Mouse (Mus musculus) neural tube, embryonic 12.5 days (tissue): ENCODE results near the gene Urm1. TPM values are rescaled to one million over a fixed set of nuclear protein-coding genes. Genes with fewer than 3 reads are reported as not detected.
"Not testable (repeated sequence)": the region's sequence is repeated elsewhere in the genome, so short reads cannot be mapped to it uniquely, and the experiment has no call there.

ENCODE experiments used
- ATAC-seq: fragments of 200-750 bp; cut with Nextera tagmentation; 2 replicates; pipeline ENCODE4 v1.8.0; 2017; ENCODE audit warnings: low read depth, mild to moderate bottlenecking, moderate TSS enrichment, moderate library complexity; ENCODE audit not compliant: low FRiP score
- H3K27ac ChIP-seq: fragments of 300-500 bp; sonication (generic); 2 replicates; pipeline ENCODE4 v1.5.1; 2016
- H3K27me3 ChIP-seq: fragments of 300-500 bp; sonication (generic); replicated peaks from 2 replicates; pipeline ENCODE4 v1.6.1; 2016; ENCODE audit warnings: mild to moderate bottlenecking
- H3K36me3 ChIP-seq: fragments of 300-500 bp; sonication (generic); 2 replicates; pipeline ENCODE4 v1.6.1; 2016; ENCODE audit warnings: mild to moderate bottlenecking
- H3K4me1 ChIP-seq: fragments of 300-500 bp; sonication (generic); 2 replicates; pipeline ENCODE4 v1.6.1; 2016
- H3K4me2 ChIP-seq: fragments of 300-500 bp; sonication (generic); replicated peaks from 2 replicates; pipeline ENCODE4 v1.6.1; 2016; ENCODE audit warnings: mild to moderate bottlenecking
- H3K4me3 ChIP-seq: fragments of 300-500 bp; sonication (generic); 2 replicates; pipeline ENCODE4 v1.5.1; 2016
- H3K9ac ChIP-seq: fragments of 300-500 bp; sonication (generic); 2 replicates; pipeline ENCODE4 v1.6.1; 2016; ENCODE audit warnings: mild to moderate bottlenecking
- H3K9me3 ChIP-seq: fragments of 300-500 bp; sonication (generic); 2 replicates; pipeline ENCODE4 v1.6.1; 2016; ENCODE audit warnings: mild to moderate bottlenecking
- WGBS: fragments of 180-500 bp; shearing (Covaris S2); methylation state at CpG from one replicate; pipeline ENCODE4 v1.1.7; 2016; 5-methylcytosine and 5-hydroxymethylcytosine counted together
- microRNA-seq: library from miRNA; unstranded; fragments of <30 nt; microRNA quantifications from one replicate; pipeline ENCODE4, GENCODE M21; 2017
- polyA plus RNA-seq: library from polyadenylated mRNA; unstranded; fragments of >200 nt; fragmentation: Nextera tagmentation; extraction: Ambion mirVana; gene quantifications from 2 replicates; pipeline ENCODE4 v1.2.1, GENCODE M21; 2016

Urm1 gene
- polyA plus RNA-seq, 1 experiment from 2014 or later = 19.2 TPM

GRCm38 (mm10) chr2:29878061-29878460, 58.2 kb downstream of the Urm1 start:
- no peak overlapping the region for H3K4me3 ChIP-seq
- peaks cover 33% of the 10 kb centered on the region for H3K36me3 ChIP-seq
- no peaks in the 10 kb centered on the region for H3K9me3 ChIP-seq
- no peak overlapping the region for H3K4me2 ChIP-seq
- no peak overlapping the region for H3K9ac ChIP-seq
- ATAC-seq = peak; percentile 44; the same call in 1 of the 2 replicates
- peaks cover 7% of the 10 kb centered on the region; the same call in 1 of the 2 replicates for H3K4me1 ChIP-seq
- WGBS = 49% methylated on average over 4 of the region's 4 CpGs
- no peak overlapping the region for H3K27ac ChIP-seq
- H3K27me3 ChIP-seq = no peaks in the 10 kb centered on the region

- Histone ChIP-seq H3K4me3 (no peak overlapping the region), H3K4me1 (peaks cover 7% of the 10 kb centered on the region; the same call in 1 of the 2 replicates), H3K27me3 (no peaks in the 10 kb centered on the region), H3K9ac (no peak overlapping the region), H3K27ac (no peak overlapping the region), H3K4me2 (no peak overlapping the region), H3K9me3 (no peaks in the 10 kb centered on the region), H3K36me3 (peaks cover 29% of the 10 kb centered on the region)
- 71% methylated on average over 8 of the region's 8 CpGs for WGBS
- no peak for ATAC-seq
Measured at GRCm38 (mm10) chr2:29879191-29879590, 59.3 kb downstream of the Urm1 start.

- no peak for ATAC-seq
- peaks cover 7% of the 10 kb centered on the region; the same call in 1 of the 2 replicates for H3K4me1 ChIP-seq
- peaks cover 26% of the 10 kb centered on the region for H3K36me3 ChIP-seq
- no peaks in the 10 kb centered on the region for H3K9me3 ChIP-seq
- no peak overlapping the region for H3K4me3 ChIP-seq
- H3K27ac ChIP-seq = no peak overlapping the region
- no peak overlapping the region for H3K4me2 ChIP-seq
- H3K9ac ChIP-seq = no peak overlapping the region
- 75% methylated on average over 17 of the region's 17 CpGs for WGBS
- H3K27me3 ChIP-seq = no peaks in the 10 kb centered on the region
Measured at GRCm38 (mm10) chr2:29879964-29880830, 60.3 kb downstream of the Urm1 start.

GRCm38 (mm10) chr2:29886659-29887292, 66.9 kb downstream of the Urm1 start:
- H3K4me2 ChIP-seq, H3K27me3 ChIP-seq, H3K36me3 ChIP-seq, H3K4me3 ChIP-seq, ATAC-seq, H3K27ac ChIP-seq, H3K9ac ChIP-seq, H3K9me3 ChIP-seq: not testable (repeated sequence)
- WGBS = 90% methylated on average over 9 of the region's 9 CpGs
- peaks cover 17% of the 10 kb centered on the region for H3K4me1 ChIP-seq

- H3K36me3 ChIP-seq = peaks cover 27% of the 10 kb centered on the region
- H3K9ac ChIP-seq = peak within 1 kb of the TSS; percentile 96
- peak within 1 kb of the TSS; percentile 99 for H3K4me3 ChIP-seq
- no peaks in the 10 kb centered on the region for H3K9me3 ChIP-seq
- H3K4me2 ChIP-seq = peak within 1 kb of the TSS; percentile 92
- WGBS = 1% methylated on average over 69 of the region's 70 CpGs
- no peaks in the 10 kb centered on the region for H3K27me3 ChIP-seq
- peak; percentile 90 for ATAC-seq
- H3K27ac ChIP-seq = peak within 1 kb of the TSS; percentile 72
- peaks cover 17% of the 10 kb centered on the region for H3K4me1 ChIP-seq
Measured at GRCm38 (mm10) chr2:29889066-29889944, 69.4 kb downstream of the Urm1 start, which contains the start of gene Odf2. TSS of gene Odf2 (plus strand) at chr2:29889221.

- peaks cover 17% of the 10 kb centered on the region for H3K4me1 ChIP-seq
- H3K27me3 ChIP-seq = no peaks in the 10 kb centered on the region
- H3K9ac ChIP-seq = peak overlapping the region; percentile 96
- peaks cover 35% of the 10 kb centered on the region for H3K36me3 ChIP-seq
- H3K27ac ChIP-seq = peak overlapping the region; percentile 72
- peak overlapping the region; percentile 92 for H3K4me2 ChIP-seq
- H3K4me3 ChIP-seq = peak overlapping the region; percentile 99
- peak; percentile 92 for ATAC-seq
- 1% methylated on average over 60 of the region's 61 CpGs for WGBS
- H3K9me3 ChIP-seq = no peaks in the 10 kb centered on the region
Measured at GRCm38 (mm10) chr2:29889991-29890833, 70.3 kb downstream of the Urm1 start.

GRCm38 (mm10) chr2:29891773-29892172, 71.9 kb downstream of the Urm1 start:
- no peak overlapping the region for H3K9ac ChIP-seq
- WGBS = 97% methylated on average over 6 of the region's 6 CpGs
- peaks cover 17% of the 10 kb centered on the region for H3K4me1 ChIP-seq
- no peak overlapping the region for H3K4me3 ChIP-seq
- no peak overlapping the region for H3K27ac ChIP-seq
- peak overlapping the region; percentile 92; the same call in 1 of the 2 replicates for H3K4me2 ChIP-seq
- no peaks in the 10 kb centered on the region for H3K9me3 ChIP-seq
- no peaks in the 10 kb centered on the region for H3K27me3 ChIP-seq
- peaks cover 48% of the 10 kb centered on the region for H3K36me3 ChIP-seq
- no peak for ATAC-seq

Small RNA genes lying within 50 kb of the gene (microRNA-seq; reads per million reads assigned to microRNA genes)
- gene Mir219a-2 (not detected), gene Mir219b (not detected)

Other genes with a start within 250 kb of the Urm1 start
- 23.4 and 26.3 TPM in 2 replicates for gene Rapgef1, start 200.4 kb upstream of the Urm1 start, polyA plus RNA-seq
- gene Gm13420, start 68.4 kb upstream of the Urm1 start, polyA plus RNA-seq = not detected in 2 replicates
- gene Gm13547, start 60.8 kb upstream of the Urm1 start, polyA plus RNA-seq = 0.44 and 0.91 TPM in 2 replicates
- 32.7 and 36.4 TPM in 2 replicates for gene Coq4, start 32.6 kb upstream of the Urm1 start, polyA plus RNA-seq
- gene Trub2, start 31.6 kb upstream of the Urm1 start, polyA plus RNA-seq = 44.4 and 44.7 TPM in 2 replicates
- gene Slc27a4, start 17.4 kb upstream of the Urm1 start, polyA plus RNA-seq = 32.7 and 34.7 TPM in 2 replicates
- 24.0 and 24.6 TPM in 2 replicates for gene Cercam, start 49.1 kb downstream of the Urm1 start, polyA plus RNA-seq
- 84.0 and 98.5 TPM in 2 replicates for gene Odf2, start 69.1 kb downstream of the Urm1 start, polyA plus RNA-seq
- gene Gle1, start 115.4 kb downstream of the Urm1 start, polyA plus RNA-seq = 71.1 and 73.5 TPM in 2 replicates
- gene Sptan1, start 145.5 kb downstream of the Urm1 start, polyA plus RNA-seq = 177 and 206 TPM in 2 replicates
- 37.4 and 41.4 TPM in 2 replicates for gene Wdr34, start 228.8 kb downstream of the Urm1 start, polyA plus RNA-seq
- 572 and 583 TPM in 2 replicates for gene Set, start 237.3 kb downstream of the Urm1 start, polyA plus RNA-seq